Mouse (Mus musculus) heart, adult 2 months (tissue): ENCODE data around the gene Masp1.

Experiments
- CTCF ChIP-seq: fragments of 200-600 bp; IDR thresholded peaks from 2 replicates; pipeline ENCODE4 v1.8.1; 2022; ENCODE audit warnings: antibody characterized with exemption, mild to moderate bottlenecking, moderate library complexity
- EP300 ChIP-seq: fragments of 200-500 bp; IDR thresholded peaks from 2 replicates; pipeline ENCODE4 v1.6.1; 2011; ENCODE audit warnings: low read depth, low read length, control low read depth; ENCODE audit not compliant: insufficient read depth
- POLR2A ChIP-seq: fragments of 200-500 bp; IDR thresholded peaks from 2 replicates; pipeline ENCODE4 v1.6.1; 2011; ENCODE audit warnings: mild to moderate bottlenecking, low read depth, low read length, control low read depth; ENCODE audit not compliant: insufficient read depth

GRCm38 (mm10) chr16:23449946-23450345, 70.7 kb downstream of the Masp1 start:
- TF ChIP-seq CTCF = no peak
- no peak for TF ChIP-seq POLR2A
- no peak for TF ChIP-seq EP300
